Mouse (Mus musculus) R1 (cell line): Measurements from ENCODE around the gene Phykpl.

ENCODE experiments used
- DNase-seq: peaks from one replicate; pipeline ENCODE4 v3.0.0-alpha.2; 2018; ENCODE audit warnings: low read depth, low spot score

The Phykpl gene

DNA sequence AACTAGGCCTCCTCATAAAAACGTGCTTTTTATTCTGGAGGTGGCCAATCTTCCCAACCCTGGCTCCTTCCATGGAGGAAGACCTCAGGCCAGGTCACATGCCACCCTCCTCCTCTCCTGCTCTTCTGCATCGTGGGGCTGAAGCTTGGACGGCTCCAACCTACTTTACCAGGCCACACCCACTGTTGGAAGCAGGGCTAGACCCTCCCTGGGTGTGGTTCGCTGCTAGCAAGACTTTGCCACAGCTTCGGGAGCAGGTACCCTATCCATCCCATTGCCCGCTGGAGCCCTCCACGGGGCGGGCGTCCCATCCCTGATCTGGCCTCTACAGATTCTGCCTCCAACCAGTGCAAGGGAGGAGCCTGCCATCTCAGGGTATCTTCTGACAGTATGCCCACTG, 58.6 kb downstream of the Phykpl start:
- DNase-seq = peak; percentile 58

DNA sequence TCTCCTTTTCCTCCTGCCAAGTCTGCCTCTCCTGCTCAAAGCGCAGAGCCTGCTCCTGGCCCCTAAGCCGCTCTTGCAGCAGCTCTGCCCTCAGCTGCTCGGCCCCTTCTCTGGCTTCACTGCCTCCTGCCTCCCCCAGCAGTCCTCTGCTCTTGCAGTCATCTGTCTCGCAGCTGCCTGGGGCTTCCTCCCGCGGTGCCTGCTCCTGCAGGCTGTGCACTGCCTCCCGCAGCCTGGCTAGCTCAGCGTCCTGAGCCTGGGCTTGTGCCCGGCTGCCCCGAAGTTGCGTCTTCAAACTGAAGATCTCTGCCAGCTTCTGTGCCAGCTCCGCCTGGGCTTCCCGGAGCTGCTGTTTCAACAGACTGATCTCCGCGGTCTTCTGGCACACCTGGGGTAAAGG, 59.2 kb downstream of the Phykpl start:
- DNase-seq = no peak

DNA sequence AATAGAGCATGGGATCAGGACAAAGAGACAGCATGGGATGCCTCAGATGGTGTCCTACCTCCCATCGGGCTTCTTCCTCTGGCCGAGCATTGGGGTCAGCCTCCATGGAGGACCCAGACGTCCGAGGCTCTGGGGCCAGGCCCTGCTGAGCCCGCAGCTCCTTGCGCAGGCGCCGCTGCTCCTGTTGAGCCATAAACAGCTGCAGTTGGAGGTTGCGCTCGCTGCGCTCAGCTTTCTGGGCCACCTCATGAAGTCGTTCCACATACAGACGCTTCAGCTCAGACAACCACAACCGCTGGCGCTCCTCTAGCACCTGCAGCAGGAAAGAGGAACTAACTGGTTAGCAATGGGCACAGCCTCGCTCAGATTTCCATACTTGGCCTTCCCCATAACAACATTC, 59.7 kb downstream of the Phykpl start:
- no peak for DNase-seq

DNA sequence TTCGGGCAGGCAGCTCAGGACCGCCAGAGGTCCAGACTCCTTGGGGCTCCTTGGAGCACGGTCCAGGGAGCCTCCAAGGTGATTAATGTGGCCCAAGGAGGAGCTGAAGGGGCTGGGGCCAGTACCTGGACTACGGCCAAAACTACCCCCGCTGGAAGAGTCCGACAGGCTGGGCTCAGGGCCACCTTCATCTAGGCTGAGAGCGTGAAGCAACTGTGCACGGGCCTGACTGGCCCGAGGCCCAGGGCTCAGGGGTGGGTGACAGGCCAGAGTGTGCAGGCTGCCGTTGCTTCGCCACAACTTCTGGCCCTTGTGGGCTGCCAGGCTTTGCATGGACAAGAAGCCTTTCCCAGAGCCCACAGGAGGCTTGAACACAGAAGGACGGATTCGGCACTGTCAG, 60.7 kb downstream of the Phykpl start:
- no peak for DNase-seq

DNA sequence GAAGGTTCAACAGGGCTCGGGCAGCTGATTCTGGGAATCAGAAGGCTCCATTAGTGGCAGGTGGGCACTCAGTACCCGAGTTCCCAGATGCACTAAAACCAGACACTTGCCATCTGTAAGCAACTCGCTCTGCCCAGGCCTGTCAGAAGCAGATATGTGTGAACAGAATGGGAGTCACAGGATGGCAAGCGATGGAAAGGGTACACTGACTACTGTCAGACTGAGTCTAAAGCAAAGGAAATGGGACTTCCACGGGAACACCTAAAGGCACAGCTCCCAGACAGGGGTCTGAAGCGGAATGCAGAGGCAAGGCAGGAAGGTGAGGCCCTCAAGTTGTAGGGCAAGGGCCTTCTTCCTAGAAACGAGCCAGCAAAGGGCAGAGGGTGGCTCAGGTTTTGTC, 61.7 kb downstream of the Phykpl start:
- no peak for DNase-seq

DNA sequence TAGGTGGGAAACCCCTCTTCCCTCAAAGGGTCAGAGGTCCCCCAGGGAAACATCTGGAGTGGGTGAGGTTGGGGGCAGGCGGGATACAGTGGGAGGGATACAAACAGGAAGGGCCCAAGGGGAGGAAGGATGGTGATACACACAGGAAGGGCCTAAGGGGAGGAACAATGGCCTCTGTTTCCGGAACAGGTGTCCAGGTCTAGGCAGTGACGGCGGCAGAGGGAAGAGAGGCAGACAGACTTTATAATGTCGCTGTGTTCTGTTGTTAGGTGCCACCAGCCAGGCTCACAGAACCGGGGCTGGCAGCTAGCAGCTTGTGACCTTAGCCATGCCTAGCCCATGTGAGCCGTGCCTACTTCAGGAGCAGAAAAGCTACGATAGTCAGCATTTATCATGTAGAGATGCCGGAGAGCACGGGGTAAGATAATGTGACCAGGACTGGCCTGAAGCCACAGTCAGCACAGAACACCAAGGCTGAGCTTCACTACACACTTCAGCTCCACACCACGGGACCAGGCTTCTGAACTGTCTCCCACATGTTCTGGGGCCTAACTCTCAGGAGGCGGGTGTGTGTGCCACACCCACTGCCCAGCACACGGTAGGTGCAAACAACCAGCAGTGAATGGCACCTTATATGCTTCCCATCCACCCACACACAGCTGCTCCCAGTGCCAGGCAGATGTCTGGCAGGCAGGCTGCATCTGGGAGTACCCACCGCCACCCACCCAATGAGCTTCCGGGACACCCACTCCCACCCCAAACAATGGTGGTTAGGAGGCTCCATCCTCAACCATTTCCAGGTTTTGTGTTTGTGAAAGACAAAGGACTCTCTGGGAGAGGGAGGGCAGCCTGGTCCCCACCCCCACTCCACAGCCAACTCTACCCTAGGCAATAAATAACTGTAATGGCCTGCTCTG, 62.5 kb downstream of the Phykpl start:
- peak; percentile 87 for DNase-seq

DNA sequence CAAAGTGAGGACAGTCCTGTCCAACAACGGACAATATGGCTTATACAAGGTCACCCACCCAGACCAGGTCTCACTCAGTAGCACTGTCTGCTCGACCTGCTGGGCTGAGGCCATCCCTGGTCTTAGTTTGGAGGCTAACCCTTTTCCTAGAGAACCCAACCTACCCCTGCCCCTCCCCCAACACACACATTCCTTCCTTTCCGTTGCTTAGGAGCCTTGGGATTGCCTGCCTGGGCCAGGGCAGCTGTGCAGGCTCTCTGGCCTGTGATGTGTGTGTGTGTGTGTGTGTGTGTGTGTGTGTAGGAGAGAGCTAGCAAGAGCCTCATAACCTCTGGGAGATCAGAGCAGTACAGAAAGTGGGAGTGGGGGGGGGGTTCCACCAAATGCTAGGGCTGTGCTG, 64.0 kb downstream of the Phykpl start:
- peak; percentile 89 for DNase-seq

DNA sequence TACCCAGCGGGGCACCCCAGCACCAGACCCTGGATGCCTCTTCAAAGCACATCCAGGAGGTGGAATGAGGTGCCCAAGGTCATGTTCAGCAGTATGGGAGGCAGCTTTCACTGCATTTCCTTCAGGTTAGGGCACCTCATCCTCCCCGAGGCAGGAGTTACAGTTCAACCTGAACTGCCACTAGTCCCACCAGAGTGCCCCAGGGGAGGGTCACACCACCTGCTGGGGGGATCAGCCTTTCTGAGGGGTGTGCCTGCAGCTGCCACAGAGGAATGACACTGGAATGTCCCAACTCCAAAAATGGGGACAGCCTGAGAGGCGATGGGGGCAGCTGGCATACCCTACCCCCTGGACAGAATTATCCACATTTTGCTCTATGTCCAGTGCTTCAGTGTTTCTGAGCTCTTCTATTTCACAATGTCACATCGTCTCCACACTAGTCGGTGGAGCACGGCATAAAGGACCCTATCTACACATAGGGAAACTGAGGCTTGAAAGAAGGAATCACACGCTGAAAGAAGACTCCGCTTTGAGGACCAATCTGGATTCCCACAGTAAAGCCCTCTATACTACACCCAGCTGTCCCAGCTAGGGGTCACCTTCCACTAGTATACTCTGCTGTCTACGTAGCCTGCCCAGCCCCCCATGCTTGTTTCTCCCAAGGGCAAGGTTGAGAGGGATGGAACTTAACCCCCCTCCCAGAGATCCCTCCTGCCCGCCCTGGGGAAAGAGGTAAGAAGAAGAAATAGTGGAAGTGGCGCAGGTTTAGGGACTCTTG, 64.7 kb downstream of the Phykpl start:
- peak; percentile 60 for DNase-seq

DNA sequence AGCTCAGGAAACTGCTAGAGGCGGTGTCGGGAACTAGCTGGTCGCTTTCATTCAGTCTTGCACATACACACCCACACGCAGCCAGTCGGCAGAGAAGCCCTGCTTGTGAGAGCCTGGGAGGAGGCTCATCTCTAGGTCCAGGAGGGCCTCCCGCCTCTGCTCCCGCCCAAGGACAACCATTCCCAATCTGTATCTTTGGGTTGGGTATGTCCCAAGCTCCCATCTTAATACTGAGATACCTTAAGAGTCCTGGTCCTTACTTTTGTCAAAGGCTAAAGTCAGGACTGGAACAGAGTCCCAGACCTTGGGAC, 65.3 kb downstream of the Phykpl start:
- DNase-seq = peak; percentile 63

DNA sequence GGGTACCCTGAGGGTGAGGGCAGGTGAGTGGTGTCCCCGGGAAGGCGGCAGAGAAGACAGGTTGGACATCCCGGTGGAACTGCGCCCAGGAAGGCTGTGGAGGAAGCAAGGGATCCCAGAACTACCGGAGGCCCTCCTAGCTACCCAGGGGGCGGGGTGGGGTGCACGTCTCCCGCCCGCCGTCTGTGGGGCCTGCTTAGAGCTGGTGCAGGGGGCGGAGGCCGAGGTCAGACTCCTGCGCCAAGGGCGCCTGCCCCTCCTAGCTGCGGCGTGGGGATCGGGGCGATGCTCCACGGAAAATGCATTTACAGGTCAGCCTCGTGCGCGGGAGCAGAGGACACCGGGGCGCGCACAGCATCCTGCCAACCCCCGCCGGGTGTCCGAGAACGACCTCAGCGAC, 65.7 kb downstream of the Phykpl start:
- peak; percentile 50 for DNase-seq

DNA sequence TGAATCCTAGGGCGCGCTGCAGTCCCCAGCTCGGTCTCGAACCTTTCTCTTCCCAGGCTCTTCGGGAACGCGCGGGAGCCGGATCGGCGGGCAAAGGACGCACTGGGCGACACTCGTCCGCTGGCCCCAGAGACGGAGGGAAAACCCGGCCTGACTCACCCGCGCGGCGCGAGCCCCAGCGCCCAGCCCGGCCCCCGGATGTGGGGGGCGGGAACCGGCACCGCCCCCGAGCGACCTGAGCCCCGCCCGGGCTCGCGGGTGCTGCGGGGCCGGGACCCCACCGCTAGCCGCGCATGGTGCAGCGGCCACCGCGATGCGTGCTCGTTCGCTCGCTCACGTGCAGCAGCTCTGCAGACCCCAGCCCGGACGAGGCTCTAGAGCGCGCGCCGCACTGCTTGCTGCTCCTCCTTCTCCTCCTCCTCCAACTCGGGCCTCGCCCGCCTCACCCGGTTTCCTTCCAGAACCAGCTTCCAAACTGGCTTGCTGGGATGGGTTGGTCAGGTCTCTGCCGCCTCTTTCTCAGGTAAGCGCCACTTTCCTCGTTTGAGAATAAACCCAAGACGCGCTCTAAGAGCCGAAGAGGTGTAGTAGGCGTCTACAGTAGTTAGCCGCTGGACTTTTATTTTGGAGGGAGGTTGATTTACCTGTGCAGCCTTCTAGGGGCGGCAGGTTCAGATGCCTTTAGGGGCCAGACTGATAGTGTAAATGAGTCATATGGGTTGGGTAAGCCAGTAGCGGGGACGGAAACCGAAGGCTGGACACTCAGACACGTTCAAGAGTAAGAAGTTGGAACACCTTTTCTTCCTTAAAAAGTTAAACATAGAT, 66.3 kb downstream of the Phykpl start, which contains the start of the genes N4bp3 and D930048N14Rik:
Gene N4bp3, minus strand, starts transcription at position 152 of the 825 bp plus-strand sequence.
Gene D930048N14Rik, plus strand, starts transcription at position 264 of the 825 bp plus-strand sequence.
- peak; percentile 79 for DNase-seq

DNA sequence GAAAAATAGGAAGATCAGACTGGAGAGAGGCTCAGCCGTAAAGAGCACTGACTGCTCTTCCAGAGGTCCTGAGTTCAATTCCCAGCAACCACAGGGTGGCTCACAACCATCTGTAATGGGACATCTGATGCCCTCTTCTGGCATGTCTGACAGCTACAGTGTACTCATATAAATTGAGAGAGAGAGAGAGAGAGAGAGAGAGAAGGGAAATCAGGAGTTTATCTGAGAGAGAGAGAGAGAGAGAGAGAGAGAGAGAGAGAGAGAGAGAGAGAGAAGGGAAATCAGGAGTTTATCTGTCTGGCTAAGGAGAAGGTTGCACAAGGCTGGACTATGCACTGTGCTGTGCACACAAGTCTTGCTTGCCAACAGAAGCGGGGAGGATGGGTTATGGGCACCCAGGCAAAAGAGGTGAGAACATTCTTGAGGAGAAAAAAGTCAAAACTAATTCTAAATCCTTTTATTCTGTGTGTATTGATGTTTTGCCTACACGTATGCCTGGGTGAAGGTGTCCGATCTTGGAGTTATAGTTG, 68.4 kb downstream of the Phykpl start:
- DNase-seq = no peak

DNA sequence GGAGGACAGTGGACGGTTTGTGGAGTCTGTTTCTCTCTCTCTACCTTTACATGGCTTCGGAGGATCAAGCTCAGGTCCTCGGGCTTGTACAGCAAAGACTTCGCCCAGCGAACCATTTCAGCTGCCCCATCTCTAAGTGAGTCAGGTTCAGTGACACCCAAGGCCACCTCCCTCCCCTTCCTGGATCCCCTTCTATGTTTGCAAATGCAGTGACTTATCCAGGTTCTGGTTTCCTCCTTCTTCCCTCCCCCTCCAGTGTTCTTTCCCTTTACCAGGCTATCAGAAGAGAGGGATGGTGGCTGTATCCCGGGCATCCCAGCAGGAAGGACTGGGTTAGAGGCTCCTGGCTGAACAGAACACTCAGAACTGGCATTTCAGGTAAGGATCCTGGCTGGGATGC, 69.2 kb downstream of the Phykpl start:
- DNase-seq = no peak
